8 mouse cellular contexts compared by ENCODE assay signal in the genomic region with DNA sequence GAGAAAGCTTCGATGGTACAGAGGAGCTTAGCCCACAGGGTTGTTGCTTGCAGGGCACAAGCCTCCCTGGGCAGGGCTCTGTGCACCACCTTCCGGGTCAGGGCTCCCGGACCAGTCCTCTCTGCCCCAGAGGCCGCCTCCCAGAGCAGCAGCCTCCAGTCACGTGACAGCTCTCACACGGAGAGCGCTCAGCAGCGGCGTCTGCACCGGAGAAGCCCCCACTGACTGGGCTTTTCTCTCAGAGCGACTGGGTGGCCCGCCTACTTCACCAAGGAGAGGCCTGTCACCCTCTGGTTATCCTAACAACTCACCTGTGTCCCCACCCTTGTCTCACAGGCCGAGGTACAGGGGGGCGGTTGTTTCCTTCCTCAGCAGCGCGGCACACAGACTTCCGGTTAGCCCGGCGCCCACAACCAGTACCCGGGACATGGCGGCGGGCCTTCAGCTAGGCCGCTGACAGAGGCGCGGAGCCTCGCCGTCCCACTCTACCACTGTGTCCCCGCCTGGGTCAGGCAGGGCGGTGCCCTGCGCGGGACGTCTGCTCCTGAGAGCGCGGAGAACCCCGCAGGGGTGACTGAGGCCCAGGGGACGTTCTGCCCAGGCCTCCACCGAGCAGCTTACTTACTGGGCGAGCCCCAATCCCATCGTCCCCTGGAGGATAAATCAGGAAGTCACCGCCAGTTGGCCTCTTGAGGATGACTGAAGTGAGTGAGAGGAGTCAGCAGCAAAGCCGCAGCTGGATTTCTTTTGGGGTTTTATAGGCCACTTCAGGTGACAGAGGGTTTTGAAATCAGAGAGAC. TPM values are rescaled to one million over a fixed set of nuclear protein-coding genes. Genes with fewer than 3 reads are reported as not detected.
DNase-seq lines count a peak whose midpoint lies in the region; ATAC-seq and TF ChIP-seq lines count a peak whose summit lies in the region.
"Not testable (repeated sequence)": the region's sequence is repeated elsewhere in the genome, so short reads cannot be mapped to it uniquely, and the experiment has no call there.

A gene (minus strand): TSS at position 665 of the 800 bp plus-strand sequence.

- TF ChIP-seq CTCF in heart, adult 2 months (IDR thresholded peaks at IDR 0.05); intestine, postnatal 0 days (IDR thresholded peaks at IDR 0.05; ENCODE audit: low read depth): not testable (repeated sequence)

- not testable (repeated sequence) for H3K27ac ChIP-seq in embryonic facial prominence, embryonic 11.5 days (replicated peaks; ENCODE audit: low read depth, low read length); heart, adult 2 months; intestine, postnatal 0 days (ENCODE audit: low read depth, low read length)

- not testable (repeated sequence) for TF ChIP-seq EP300 in heart, adult 2 months (IDR thresholded peaks at IDR 0.05; ENCODE audit: insufficient read depth, low read depth, low read length)

- not testable (repeated sequence) for TF ChIP-seq POLR2A in heart, adult 2 months (IDR thresholded peaks at IDR 0.05; ENCODE audit: insufficient read depth, low read depth, low read length)

- intact Hi-C loops in heart, adult 2 months (cut with DNase I); left cerebral cortex, postnatal 25 days (cut with DNase I): not testable (repeated sequence)

- not testable (repeated sequence) for H3K27me3 ChIP-seq in embryonic facial prominence, embryonic 11.5 days (ENCODE audit: control insufficient read depth, insufficient read depth, low read length); heart, adult 2 months (ENCODE audit: control insufficient read depth, insufficient read depth, low read length); intestine, postnatal 0 days (replicated peaks; ENCODE audit: control insufficient read depth, insufficient read depth, low read length)

- H3K79me2 ChIP-seq in heart, adult 2 months (replicated peaks; ENCODE audit: control insufficient read depth, insufficient read depth, low read length), result not testable (repeated sequence)

- 28% methylated on average over 12 of the region's 41 CpGs for WGBS in embryonic facial prominence, embryonic 11.5 days
- WGBS in heart, adult 2 months, result 23% methylated on average over 14 of the region's 41 CpGs
- WGBS in intestine, postnatal 0 days, result 44% methylated on average over 13 of the region's 41 CpGs

- H3K9me3 ChIP-seq in embryonic facial prominence, embryonic 11.5 days (replicated peaks; ENCODE audit: control insufficient read depth, low read length); intestine, postnatal 0 days (ENCODE audit: control insufficient read depth): not testable (repeated sequence)

- not testable (repeated sequence) for H3K36me3 ChIP-seq in embryonic facial prominence, embryonic 11.5 days (replicated peaks; ENCODE audit: control insufficient read depth, insufficient read depth, low read depth, low read length); heart, adult 2 months (ENCODE audit: control insufficient read depth, insufficient read depth, low read length); intestine, postnatal 0 days (ENCODE audit: control insufficient read depth, insufficient read depth)

- H3K4me2 ChIP-seq in embryonic facial prominence, embryonic 11.5 days (ENCODE audit: low read depth, low read length), result not testable (repeated sequence)
- peak within 1 kb of the TSS; percentile 44 for H3K4me2 ChIP-seq in intestine, postnatal 0 days (replicated peaks; ENCODE audit: low read depth)

- DNase-seq in adrenal gland, postnatal 10 days, result peak; percentile 44
- peak; percentile 4 for DNase-seq in embryonic facial prominence, embryonic 11.5 days (ENCODE audit: low spot score)
- peak; percentile 48 to 56 for DNase-seq in heart, adult 2 months
- DNase-seq in left cerebral cortex, postnatal 25 days (ENCODE audit: low spot score in 2 of 2), result peak; percentile 9 to 18
- peak; percentile 41 to 48 for DNase-seq in right cerebral cortex, postnatal 10 days (ENCODE audit: low spot score in 2 of 2)
- DNase-seq in urinary bladder, postnatal 25 days (ENCODE audit: low spot score), result peak; percentile 4

- H3K4me3 ChIP-seq in embryonic facial prominence, embryonic 11.5 days (ENCODE audit: low read depth, low read length); intestine, postnatal 0 days (ENCODE audit: low read depth, low read length): not testable (repeated sequence)
- peak within 1 kb of the TSS; percentile 27; the same call in 1 of the 2 replicates for H3K4me3 ChIP-seq in heart, adult 2 months

- not testable (repeated sequence) for H3K9ac ChIP-seq in embryonic facial prominence, embryonic 11.5 days (replicated peaks; ENCODE audit: low read length); heart, adult 2 months (ENCODE audit: low read depth, low read length); intestine, postnatal 0 days (ENCODE audit: low read depth, low read length)

- peak; percentile 94 for ATAC-seq in embryonic facial prominence, embryonic 11.5 days (replicated peaks; ENCODE audit: insufficient number of reproducible peaks, low FRiP score, low TSS enrichment, low read depth)
- ATAC-seq in intestine, postnatal 0 days, result peak; percentile 85
- peak; percentile 96 for ATAC-seq in megakaryocyte, adult 5-6 weeks (ENCODE audit: poor library complexity, severe bottlenecking)

- not testable (repeated sequence) for H3K4me1 ChIP-seq in embryonic facial prominence, embryonic 11.5 days (ENCODE audit: control insufficient read depth, insufficient read depth, low read length); heart, adult 2 months (ENCODE audit: control insufficient read depth, insufficient read depth, low read length); intestine, postnatal 0 days (replicated peaks; ENCODE audit: control insufficient read depth, insufficient read depth, low read length)

RNA-seq across cellular contexts. Expression of the gene that starts here (rescaled TPM):
- 10 to 100 TPM; 11.4 to 12.0 TPM for total RNA-seq in adrenal gland, postnatal 10 days (2021)
- 10.1 and 11.9 TPM in 2 replicates for polyA plus RNA-seq in embryonic facial prominence, embryonic 11.5 days (2014; fragmentation: Nextera tagmentation; extraction: Ambion mirVana)
- total RNA-seq in heart, adult 2 months (2021), result 1 to 10 TPM; 7.5 to 7.7 TPM
- polyA plus RNA-seq in heart, adult 2 months (2012; rRNA removed), result 2.5 and 4.9 TPM in 2 replicates
- polyA plus RNA-seq in intestine, postnatal 0 days (2015; fragmentation: Nextera tagmentation; extraction: Ambion mirVana), result 18.3 and 19.3 TPM in 2 replicates
- 1 to 10 TPM; 5.4 to 5.5 TPM for total RNA-seq in left cerebral cortex, postnatal 25 days (2021)
- total RNA-seq in megakaryocyte, adult 5-6 weeks (2015), result 16.5 and 22.5 TPM in 2 replicates
- 10.0 and 13.6 TPM in 2 replicates for total RNA-seq in megakaryocyte, adult 5-6 weeks (2017)
